Mouse (Mus musculus): ENCODE results near the gene Rell1.

- TF ChIP-seq POLR2A (IDR thresholded peaks at IDR 0.05; ENCODE audit: extremely low read depth, insufficient read depth, low read length) (no peak), CTCF (IDR thresholded peaks at IDR 0.05; ENCODE audit: low read depth, low read length) (no peak)
These were observed 61.2 kb downstream of the Rell1 start for GRCm38 (mm10) chr5:63907513-63907912.
